Mouse (Mus musculus) adrenal gland, postnatal 14 days (tissue): ENCODE results near the gene Fanca. TPM values are rescaled to one million over a fixed set of nuclear protein-coding genes. Genes with fewer than 3 reads are reported as not detected.
"Not testable (repeated sequence)": the region's sequence is repeated elsewhere in the genome, so short reads cannot be mapped to it uniquely, and the experiment has no call there.

Experiments
- DNase-seq: peaks from one replicate; pipeline ENCODE4 v3.0.0; 2021; ENCODE audit warnings: mixed read lengths
- total RNA-seq: library from RNA; stranded (reverse); gene quantifications from 2 replicates; pipeline ENCODE4 v1.2.3, GENCODE M21; 2021

The Fanca gene
- total RNA-seq, 1 experiment from 2014 or later, result 6.0 TPM

DNA sequence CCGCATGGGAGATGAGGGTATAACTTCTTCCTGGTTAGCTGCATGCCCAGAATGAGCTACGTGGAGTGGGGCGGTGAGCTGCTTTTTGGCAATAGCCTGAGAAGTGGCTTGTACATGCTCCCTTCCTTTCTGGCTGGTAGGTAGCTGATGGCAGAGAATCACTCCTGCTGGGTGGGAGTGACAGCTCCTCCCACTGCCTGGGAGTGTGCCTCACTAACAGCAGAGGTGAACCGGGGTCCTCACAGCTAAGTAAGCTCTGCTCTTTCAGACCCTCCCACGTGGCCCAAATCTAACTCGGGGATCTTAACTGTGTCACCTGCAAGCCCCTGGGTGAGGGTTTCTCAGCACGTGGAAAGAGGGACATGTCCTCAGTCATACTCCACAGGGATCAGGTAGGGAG, 85.8 kb downstream of the Fanca start:
- no peak for DNase-seq

DNA sequence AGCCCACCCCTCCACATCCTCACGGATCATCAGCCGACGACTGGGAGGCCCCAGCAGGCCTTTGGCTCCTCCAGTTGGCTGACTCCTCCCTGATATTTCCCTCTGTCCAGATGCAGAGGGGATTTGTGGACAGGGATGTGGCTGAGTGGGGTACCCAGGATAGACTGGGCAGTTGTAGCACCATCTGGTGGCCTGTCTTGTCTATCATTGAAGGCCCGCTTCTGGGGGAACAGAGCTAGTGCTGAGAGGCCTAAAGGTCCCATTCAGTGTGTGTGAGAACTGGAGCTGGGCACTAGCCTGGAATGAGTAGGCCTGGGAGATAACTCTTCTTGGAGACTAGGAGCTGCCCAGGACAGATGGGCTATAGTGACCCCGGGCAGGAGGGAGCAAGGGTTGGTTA, 86.6 kb downstream of the Fanca start:
- DNase-seq, result peak; percentile 62

DNA sequence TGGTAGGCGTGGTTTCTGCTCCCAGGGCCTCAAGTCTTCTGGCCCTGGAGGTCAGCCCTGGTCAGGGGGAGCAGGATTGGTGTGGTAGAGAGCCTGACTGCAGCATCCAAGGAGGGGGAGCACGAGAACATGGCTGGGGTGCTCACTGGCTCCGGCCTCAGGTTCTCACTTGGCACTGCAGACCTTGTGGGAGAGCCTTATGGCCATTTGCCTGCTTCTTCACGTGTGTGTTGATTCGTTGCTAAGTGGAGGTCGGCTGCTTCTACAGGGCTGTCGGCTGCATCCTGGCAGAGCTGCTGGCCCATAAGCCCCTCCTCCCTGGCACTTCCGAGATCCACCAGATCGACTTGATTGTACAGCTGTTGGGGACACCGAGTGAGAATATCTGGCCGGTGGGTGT, 88.0 kb downstream of the Fanca start:
- DNase-seq, result not testable (repeated sequence)

DNA sequence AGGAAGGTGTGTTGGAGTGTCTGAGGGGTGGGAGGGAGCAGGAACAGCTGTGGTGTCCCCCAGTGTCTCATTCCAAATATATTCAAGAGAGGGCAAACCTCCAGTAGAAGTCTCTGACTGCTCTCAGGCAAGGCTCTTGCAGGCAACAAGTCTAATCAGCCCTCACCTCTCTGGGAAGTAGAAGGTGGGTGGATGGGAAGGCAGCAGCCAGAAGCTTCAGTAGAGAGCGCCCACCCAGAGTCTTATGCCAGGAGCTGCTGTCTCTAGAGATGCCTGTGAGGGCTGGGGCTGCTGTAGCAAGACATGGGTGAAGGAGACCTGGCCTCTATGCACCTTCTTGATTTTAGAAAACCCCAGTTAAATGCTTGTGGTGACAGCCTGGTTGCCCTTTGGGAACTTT, 90.0 kb downstream of the Fanca start:
- DNase-seq, result no peak

DNA sequence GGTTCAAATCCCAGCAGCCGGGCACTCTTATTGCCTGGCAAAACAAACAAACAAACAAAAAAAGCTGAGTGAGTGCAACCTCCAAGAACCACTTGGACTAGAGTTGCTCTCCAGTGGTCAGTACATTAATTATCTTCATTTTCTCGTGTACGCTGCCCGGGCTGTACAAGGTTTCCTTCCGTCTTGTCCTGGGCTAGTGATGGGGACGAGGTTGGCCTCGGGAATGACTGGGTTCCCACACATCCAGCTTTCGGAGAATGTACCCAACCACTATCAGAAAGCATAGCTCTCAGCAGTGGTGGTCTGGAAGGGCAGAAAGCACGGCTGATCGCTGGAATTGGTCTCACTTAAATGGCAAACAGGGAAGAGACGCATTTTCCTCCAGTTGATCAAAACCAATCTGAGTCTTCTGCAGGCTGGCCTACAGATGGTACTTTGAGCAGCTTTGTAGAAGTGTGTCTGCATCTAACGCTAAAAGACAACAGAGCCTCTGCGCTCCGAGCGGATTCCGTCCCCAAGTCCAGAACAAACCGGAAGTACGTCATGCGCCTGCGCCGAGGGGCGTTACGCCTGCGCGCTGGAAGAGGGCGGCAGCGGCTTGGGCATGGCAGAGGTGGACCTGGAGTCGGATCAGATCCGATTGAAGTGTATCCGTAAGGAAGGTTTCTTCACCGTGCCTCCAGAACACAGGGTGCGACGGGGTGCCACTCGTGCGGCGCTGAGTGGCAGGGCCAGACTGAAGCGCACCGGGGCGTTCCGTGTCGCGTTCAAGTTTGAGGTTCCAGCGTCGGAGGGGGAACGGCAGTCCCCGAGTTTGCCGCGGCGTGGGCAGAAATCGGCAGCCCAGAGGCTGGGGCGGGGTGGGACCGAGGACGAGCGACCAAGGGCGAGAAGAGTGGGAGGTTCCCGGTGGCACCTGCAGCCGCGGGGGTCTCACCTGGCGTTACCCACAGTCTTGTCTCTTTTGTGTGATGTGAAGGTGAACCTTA, 93.8 kb downstream of the Fanca start, which contains the start of gene Cdk10:
TSS of gene Cdk10 (plus strand) at position 565 of the 989 bp plus-strand sequence.
- peak; percentile 97 for DNase-seq

DNA sequence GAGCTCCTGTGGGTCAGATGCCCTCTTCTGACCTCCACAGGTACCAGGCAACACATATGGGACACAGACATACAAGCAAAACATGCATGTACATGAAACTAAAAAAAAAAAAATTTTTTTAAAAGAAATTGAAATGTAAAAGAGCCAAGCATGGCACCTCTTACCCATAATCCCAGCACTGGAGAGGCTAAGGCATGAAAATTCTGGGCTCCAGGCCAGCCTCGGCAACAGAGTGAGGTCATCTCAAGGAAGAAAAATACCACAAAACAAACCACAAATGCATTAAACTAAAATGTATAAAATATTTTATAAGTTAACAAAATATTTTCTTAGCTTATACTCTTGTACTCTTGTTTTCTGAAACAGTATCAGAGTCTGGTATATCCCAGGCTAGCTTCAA, 97.5 kb downstream of the Fanca start:
- DNase-seq, result peak; percentile 56

Other genes with a start within 250 kb of the Fanca start
- 587 and 646 TPM in 2 replicates for gene Rpl13, start 216.2 kb downstream of the Fanca start, total RNA-seq
- 6.0 and 7.0 TPM in 2 replicates for gene Cpne7, start 201.2 kb downstream of the Fanca start, total RNA-seq
- gene Sult5a1, start 160.3 kb downstream of the Fanca start, total RNA-seq, result 8.8 and 10.1 TPM in 2 replicates
- gene Dpep1, start 132.3 kb downstream of the Fanca start, total RNA-seq, result 33.6 and 54.6 TPM in 2 replicates
- gene Chmp1a, start 105.8 kb downstream of the Fanca start, total RNA-seq, result 75.4 and 100 TPM in 2 replicates
- 2.6 and 4.9 TPM in 2 replicates for gene Spata33, start 105.7 kb downstream of the Fanca start, total RNA-seq
- 53.1 and 57.7 TPM in 2 replicates for gene Cdk10, start 93.7 kb downstream of the Fanca start, total RNA-seq
- gene Spata2l, start 82.3 kb downstream of the Fanca start, total RNA-seq, result 12.2 and 18.7 TPM in 2 replicates
- gene Zfp276, start 64.4 kb downstream of the Fanca start, total RNA-seq, result 20.4 and 21.5 TPM in 2 replicates
- 24.0 and 29.3 TPM in 2 replicates for gene Vps9d1, start 64.2 kb downstream of the Fanca start, total RNA-seq
- 1.9 and 2.3 TPM in 2 replicates for gene Spire2, start 14.1 kb upstream of the Fanca start, total RNA-seq
- gene Tcf25, start 55.2 kb upstream of the Fanca start, total RNA-seq, result 189 and 198 TPM in 2 replicates
- not detected in 2 replicates for gene Mc1r, start 88.5 kb upstream of the Fanca start, total RNA-seq
- 7.3 and 32.4 TPM in 2 replicates for gene Tubb3, start 92.8 kb upstream of the Fanca start, total RNA-seq
- gene Def8, start 105.0 kb upstream of the Fanca start, total RNA-seq, result 26.7 and 28.5 TPM in 2 replicates
- 63.9 and 69.6 TPM in 2 replicates for gene Afg3l1, start 159.3 kb upstream of the Fanca start, total RNA-seq
- 0.26 and 0.75 TPM in 2 replicates for gene Dbndd1, start 196.9 kb upstream of the Fanca start, total RNA-seq
- 13.1 and 17.5 TPM in 2 replicates for gene Gas8, start 200.3 kb upstream of the Fanca start, total RNA-seq